In the genomic region with DNA sequence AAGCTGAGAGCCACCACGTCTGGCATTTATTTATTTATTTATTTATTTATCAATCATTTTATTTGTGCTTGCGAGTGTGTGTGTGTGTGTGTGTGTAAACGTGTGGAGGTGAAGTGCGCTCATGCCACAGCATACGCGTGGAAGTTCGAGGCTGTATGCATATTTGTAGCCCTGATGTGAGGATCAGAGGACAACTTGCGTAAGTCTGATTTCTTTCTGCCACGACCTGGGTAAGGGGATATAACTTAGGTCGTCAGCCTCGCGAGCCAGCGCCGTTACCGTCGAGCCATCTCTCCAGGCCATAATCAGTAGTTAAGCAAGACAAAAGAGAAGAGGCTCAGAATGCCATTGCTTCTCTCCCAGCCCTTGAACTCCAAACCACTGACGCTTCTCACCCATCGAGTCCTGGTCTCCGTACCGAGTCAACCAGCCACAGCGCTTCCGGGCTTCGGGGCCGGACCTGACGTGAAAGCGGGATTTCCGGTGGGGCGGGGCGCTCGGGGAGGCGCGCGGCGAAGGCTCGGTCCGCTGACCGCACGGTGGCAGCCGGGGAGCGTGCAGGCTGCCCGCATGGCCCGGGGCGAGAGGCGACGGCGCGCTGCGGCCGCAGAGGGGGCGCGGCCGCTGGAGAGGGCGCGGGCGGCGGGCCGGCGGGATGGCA, we compare ENCODE assay signal across 8 mouse cellular contexts. TPM values are rescaled to one million over a fixed set of nuclear protein-coding genes. Genes with fewer than 3 reads are reported as not detected.
DNase-seq lines count a peak whose midpoint lies in the region; ATAC-seq and TF ChIP-seq lines count a peak whose summit lies in the region.

A gene (plus strand): TSS at position 486 of the 661 bp plus-strand sequence.

- DNase-seq in heart, postnatal 0 days (ENCODE audit: low spot score): peak; percentile 87
- peak; percentile 96 to 97 for DNase-seq in kidney, postnatal 4 days
- DNase-seq in stomach, postnatal 0 days (ENCODE audit: low spot score): peak; percentile 97

- ATAC-seq in cerebellum, adult (ENCODE audit: insufficient number of reproducible peaks, low FRiP score, low TSS enrichment): peak; percentile 81
- peak; percentile 90 for ATAC-seq in forebrain, embryonic 13.5 days
- ATAC-seq in heart, postnatal 0 days (ENCODE audit: insufficient read depth, low read depth): peak; percentile 92
- peak; percentile 94 for ATAC-seq in liver, embryonic 16.5 days (ENCODE audit: low read depth)
- ATAC-seq in neural tube, embryonic 12.5 days (ENCODE audit: low FRiP score, low read depth): peak; percentile 77
- ATAC-seq in stomach, postnatal 0 days (ENCODE audit: low FRiP score, low TSS enrichment): peak; percentile 92

- H3K9me3 ChIP-seq in E14TG2a.4 (ENCODE audit: low read length): no peaks in the 10 kb centered on the region
- no peaks in the 10 kb centered on the region for H3K9me3 ChIP-seq in forebrain, embryonic 13.5 days (replicated peaks)
- H3K9me3 ChIP-seq in heart, postnatal 0 days (replicated peaks; ENCODE audit: control insufficient read depth, low read length): no peaks in the 10 kb centered on the region
- H3K9me3 ChIP-seq in liver, embryonic 16.5 days (replicated peaks; ENCODE audit: control insufficient read depth, low read length): no peaks in the 10 kb centered on the region
- no peaks in the 10 kb centered on the region for H3K9me3 ChIP-seq in neural tube, embryonic 12.5 days
- H3K9me3 ChIP-seq in stomach, postnatal 0 days (ENCODE audit: control insufficient read depth, low read length): no peaks in the 10 kb centered on the region

- H3K9ac ChIP-seq in forebrain, embryonic 13.5 days: peak within 1 kb of the TSS; percentile 95
- H3K9ac ChIP-seq in heart, postnatal 0 days (replicated peaks; ENCODE audit: low read depth, low read length): peak within 1 kb of the TSS; percentile 61
- peak within 1 kb of the TSS; percentile 86 for H3K9ac ChIP-seq in liver, embryonic 16.5 days (ENCODE audit: low read depth, low read length)
- H3K9ac ChIP-seq in neural tube, embryonic 12.5 days: peak within 1 kb of the TSS; percentile 90
- H3K9ac ChIP-seq in stomach, postnatal 0 days (ENCODE audit: low read length): peak within 1 kb of the TSS; percentile 84

- peaks cover 59% of the 10 kb centered on the region for H3K4me1 ChIP-seq in E14TG2a.4 (replicated peaks; ENCODE audit: low read depth, low read length)
- peaks cover 54% of the 10 kb centered on the region for H3K4me1 ChIP-seq in forebrain, embryonic 13.5 days
- H3K4me1 ChIP-seq in heart, postnatal 0 days (ENCODE audit: control insufficient read depth, insufficient read depth): peaks cover 13% of the 10 kb centered on the region
- peaks cover 46% of the 10 kb centered on the region for H3K4me1 ChIP-seq in liver, embryonic 16.5 days (ENCODE audit: control insufficient read depth, low read depth, low read length)
- peaks cover 45% of the 10 kb centered on the region for H3K4me1 ChIP-seq in neural tube, embryonic 12.5 days
- no peaks in the 10 kb centered on the region for H3K4me1 ChIP-seq in stomach, postnatal 0 days (replicated peaks; ENCODE audit: control insufficient read depth, insufficient read depth)

- peak within 1 kb of the TSS; percentile 99 for H3K4me2 ChIP-seq in forebrain, embryonic 13.5 days
- peak within 1 kb of the TSS; percentile 84 for H3K4me2 ChIP-seq in heart, postnatal 0 days (ENCODE audit: low read depth, low read length)
- H3K4me2 ChIP-seq in liver, embryonic 16.5 days (ENCODE audit: low read depth, low read length): peak within 1 kb of the TSS; percentile 99
- peak within 1 kb of the TSS; percentile 98 for H3K4me2 ChIP-seq in neural tube, embryonic 12.5 days (replicated peaks)
- H3K4me2 ChIP-seq in stomach, postnatal 0 days (replicated peaks; ENCODE audit: low read depth): peak within 1 kb of the TSS; percentile 97

- no peak for TF ChIP-seq CTCF in E14TG2a.4 (conservative IDR thresholded peaks at IDR 0.05; ENCODE audit: low read length)
- peak; percentile 38; the same call in 1 of the 2 replicates for TF ChIP-seq CTCF in heart, postnatal 0 days (IDR thresholded peaks at IDR 0.05; ENCODE audit: low read depth)
- peak; percentile 71 for TF ChIP-seq CTCF in stomach, postnatal 0 days (IDR thresholded peaks at IDR 0.05; ENCODE audit: low read depth)

- H3K27me3 ChIP-seq in E14TG2a.4 (ENCODE audit: insufficient read depth, low read length): no peaks in the 10 kb centered on the region
- H3K27me3 ChIP-seq in forebrain, embryonic 13.5 days: no peaks in the 10 kb centered on the region
- no peaks in the 10 kb centered on the region for H3K27me3 ChIP-seq in heart, postnatal 0 days (ENCODE audit: control insufficient read depth, insufficient read depth, low read length)
- H3K27me3 ChIP-seq in liver, embryonic 16.5 days (ENCODE audit: control insufficient read depth, insufficient read depth, low read depth, low read length): no peaks in the 10 kb centered on the region
- no peaks in the 10 kb centered on the region for H3K27me3 ChIP-seq in neural tube, embryonic 12.5 days (replicated peaks)
- no peaks in the 10 kb centered on the region for H3K27me3 ChIP-seq in stomach, postnatal 0 days (ENCODE audit: control insufficient read depth, insufficient read depth, low read length)

- no peak for TF ChIP-seq EP300 in heart, postnatal 0 days (IDR thresholded peaks at IDR 0.05; ENCODE audit: low read depth)
- no peak for TF ChIP-seq EP300 in stomach, postnatal 0 days (optimal IDR thresholded peaks at IDR 0.05)

- H3K4me3 ChIP-seq in E14TG2a.4 (replicated peaks; ENCODE audit: low read length): peak within 1 kb of the TSS; percentile 89
- peak within 1 kb of the TSS; percentile 89 for H3K4me3 ChIP-seq in forebrain, embryonic 13.5 days
- peak within 1 kb of the TSS; percentile 64 for H3K4me3 ChIP-seq in heart, postnatal 0 days (ENCODE audit: low read depth, low read length)
- peak within 1 kb of the TSS; percentile 82 for H3K4me3 ChIP-seq in liver, embryonic 16.5 days (ENCODE audit: low read depth, low read length)
- H3K4me3 ChIP-seq in neural tube, embryonic 12.5 days: peak within 1 kb of the TSS; percentile 84
- peak within 1 kb of the TSS; percentile 66 for H3K4me3 ChIP-seq in stomach, postnatal 0 days (ENCODE audit: low read depth, low read length)

- peaks cover 47% of the 10 kb centered on the region for H3K36me3 ChIP-seq in E14TG2a.4 (ENCODE audit: insufficient read depth, low read length)
- peaks cover 36% of the 10 kb centered on the region for H3K36me3 ChIP-seq in forebrain, embryonic 13.5 days (ENCODE audit: poor library complexity, severe bottlenecking)
- H3K36me3 ChIP-seq in heart, postnatal 0 days (replicated peaks; ENCODE audit: control insufficient read depth, insufficient read depth, low read length): peaks cover 21% of the 10 kb centered on the region
- peaks cover 8% of the 10 kb centered on the region; the same call in 1 of the 2 replicates for H3K36me3 ChIP-seq in liver, embryonic 16.5 days (ENCODE audit: control insufficient read depth, insufficient read depth)
- peaks cover 29% of the 10 kb centered on the region for H3K36me3 ChIP-seq in neural tube, embryonic 12.5 days
- H3K36me3 ChIP-seq in stomach, postnatal 0 days (ENCODE audit: control insufficient read depth, insufficient read depth, low read length): peaks cover 5% of the 10 kb centered on the region

- peak within 1 kb of the TSS; percentile 74 for H3K27ac ChIP-seq in forebrain, embryonic 13.5 days
- peak within 1 kb of the TSS; percentile 73 for H3K27ac ChIP-seq in heart, postnatal 0 days (ENCODE audit: low read depth)
- H3K27ac ChIP-seq in liver, embryonic 16.5 days (ENCODE audit: low read length): peak within 1 kb of the TSS; percentile 93
- peak within 1 kb of the TSS; percentile 57 for H3K27ac ChIP-seq in neural tube, embryonic 12.5 days
- H3K27ac ChIP-seq in stomach, postnatal 0 days (replicated peaks): peak within 1 kb of the TSS; percentile 92

- WGBS in forebrain, embryonic 13.5 days: 1% methylated on average over 43 of the region's 58 CpGs
- under 1% methylated on average over 44 of the region's 58 CpGs for WGBS in heart, postnatal 0 days
- WGBS in liver, embryonic 16.5 days (ENCODE audit: insufficient replicate concordance): under 1% methylated on average over 48 of the region's 58 CpGs
- WGBS in neural tube, embryonic 12.5 days: 2% methylated on average over 58 of the region's 58 CpGs
- WGBS in stomach, postnatal 0 days: under 1% methylated on average over 52 of the region's 58 CpGs

RNA-seq across cellular contexts. Expression of the gene that starts here (rescaled TPM):
- polyA plus RNA-seq in forebrain, embryonic 13.5 days (2015; fragmentation: Nextera tagmentation; extraction: Ambion mirVana): 13.5 and 19.2 TPM in 2 replicates
- total RNA-seq in heart, postnatal 0 days (2014; rRNA removed; ENCODE audit: low replicate concordance): 27.5 and 28.1 TPM in 2 replicates
- 7.9 and 9.4 TPM in 2 replicates for polyA plus RNA-seq in heart, postnatal 0 days (2015; fragmentation: Nextera tagmentation; extraction: Ambion mirVana)
- 4.5 and 6.8 TPM in 2 replicates for polyA plus RNA-seq in liver, embryonic 16.5 days (2015; fragmentation: Nextera tagmentation; extraction: Ambion mirVana)
- polyA plus RNA-seq in neural tube, embryonic 12.5 days (2016; fragmentation: Nextera tagmentation; extraction: Ambion mirVana): 39.4 and 39.5 TPM in 2 replicates
- polyA plus RNA-seq in stomach, postnatal 0 days (2015; fragmentation: Nextera tagmentation; extraction: Ambion mirVana): 23.2 and 24.4 TPM in 2 replicates

Comparison
In these comparisons a context has a peak if more than half of its experiments do, and no peak if none do; other contexts are left out.
1. Peak in every context shown above with its lines: DNase-seq, ATAC-seq, H3K4me3 ChIP-seq and H3K27ac ChIP-seq.